Mouse (Mus musculus) ES-E14 (cell line): ENCODE measurements around the gene Flywch1. TPM values are rescaled to one million over a fixed set of nuclear protein-coding genes. Genes with fewer than 3 reads are reported as not detected.
"Not testable (repeated sequence)": the region's sequence is repeated elsewhere in the genome, so short reads cannot be mapped to it uniquely, and the experiment has no call there.

ENCODE experiments used
- DNase-seq: peaks from one replicate; pipeline ENCODE4 v3.0.0-alpha.2; 2013; ENCODE audit warnings: low read depth, low spot score
- H3K27ac ChIP-seq: 2 replicates; pipeline ENCODE4 v1.5.1; 2012; ENCODE audit warnings: low read depth, mild to moderate bottlenecking, low read length, moderate library complexity, mixed read lengths; ENCODE audit not compliant: poor library complexity, insufficient read depth, severe bottlenecking
- H3K36me3 ChIP-seq: 2 replicates; pipeline ENCODE4 v1.6.1; 2012; ENCODE audit warnings: mild to moderate bottlenecking, low read length, moderate library complexity, mixed read lengths; ENCODE audit not compliant: control insufficient read depth, poor library complexity, insufficient read depth, severe bottlenecking
- H3K4me1 ChIP-seq, 2 experiments: fragments of 150-350 bp in 1 of 2; sonication (generic) in 1 of 2; 2 replicates each; pipeline ENCODE4 v1.6.1; 2012; ENCODE audit warnings: low read length in 2 of 2, mild to moderate bottlenecking in 1 of 2, mixed read lengths in 1 of 2; ENCODE audit not compliant: control insufficient read depth in 2 of 2, insufficient read depth in 2 of 2, poor library complexity in 1 of 2
- H3K4me3 ChIP-seq, 2 experiments: fragments of 150-350 bp in 1 of 2; sonication (generic) in 1 of 2; 2 replicates each; pipeline ENCODE4 v1.5.1; 2012; ENCODE audit warnings: low read length in 2 of 2, low read depth in 1 of 2, mild to moderate bottlenecking in 1 of 2, mixed read lengths in 1 of 2; ENCODE audit not compliant: insufficient read depth in 1 of 2, poor library complexity in 1 of 2, severe bottlenecking in 1 of 2
- H3K9ac ChIP-seq: 2 replicates; pipeline ENCODE4 v1.6.1; 2012; ENCODE audit warnings: low read depth, mild to moderate bottlenecking, low read length, mixed read lengths; ENCODE audit not compliant: poor library complexity, insufficient read depth, severe bottlenecking
- H3K9me3 ChIP-seq: fragments of 150-350 bp; sonication (generic); 2 replicates; pipeline ENCODE4 v1.6.1; 2012; ENCODE audit warnings: low read depth, mild to moderate bottlenecking, low read length; ENCODE audit not compliant: control insufficient read depth, insufficient read depth
- CHD2 ChIP-seq: IDR thresholded peaks from 2 replicates; pipeline ENCODE4 v1.6.1; 2014; ENCODE audit warnings: mild to moderate bottlenecking, low read depth, low read length, inconsistent platforms
- HCFC1 ChIP-seq: IDR thresholded peaks from 2 replicates; pipeline ENCODE4 v1.6.1; 2012; ENCODE audit warnings: low read length, inconsistent platforms, borderline replicate concordance; ENCODE audit not compliant: insufficient read depth
- MAFK ChIP-seq: IDR thresholded peaks from 2 replicates; pipeline ENCODE4 v1.6.1; 2014; ENCODE audit warnings: mild to moderate bottlenecking, low read depth, low read length, inconsistent platforms; ENCODE audit not compliant: insufficient read depth
- ZC3H11A ChIP-seq: IDR thresholded peaks from 2 replicates; pipeline ENCODE4 v1.6.1; 2012; ENCODE audit warnings: low read depth, mild to moderate bottlenecking, inconsistent platforms, low read length, borderline replicate concordance
- ZNF384 ChIP-seq: IDR thresholded peaks from 2 replicates; pipeline ENCODE4 v1.6.1; 2012; ENCODE audit warnings: low read depth, low read length, inconsistent platforms
- in situ Hi-C, 2 experiments: fragments of 600-800 bp; cut with MboI; formaldehyde crosslinking; loops; one replicate each; pipeline ENCODE4 v1.15.1; 2025; ENCODE audit warnings: low sequenced_read_pairs in 2 of 2, inconsistent platforms in 1 of 2; ENCODE audit not compliant: unreplicated experiment in 2 of 2
- total RNA-seq: library from RNA; depleted of rRNA; stranded (reverse); fragments of 300-350 nt; gene quantifications from 2 replicates; pipeline ENCODE4 v1.2.3, GENCODE M21; 2012

The Flywch1 gene
- total RNA-seq, 1 experiment: 35.1 TPM

DNA sequence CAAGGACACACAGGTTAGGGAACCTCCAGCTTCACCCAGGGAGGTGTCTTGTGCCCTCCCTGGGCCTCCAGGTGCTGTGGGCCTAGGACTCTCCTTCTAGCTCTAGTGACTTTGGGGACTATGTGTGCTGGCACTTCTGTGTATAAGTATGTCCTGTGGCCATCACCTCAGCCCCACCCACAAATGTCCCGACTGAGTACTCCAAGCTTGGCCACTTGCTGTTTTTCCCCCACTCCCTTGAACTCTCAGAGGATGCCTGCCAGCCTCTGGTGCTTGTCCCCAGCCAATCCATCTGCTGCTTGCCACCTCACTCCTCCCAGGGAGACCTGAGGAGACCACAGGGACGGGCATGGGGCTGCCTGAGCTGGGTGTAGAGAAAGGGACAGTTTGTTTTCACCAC is 7.0 kb upstream of the Flywch1 start:
- Histone ChIP-seq H3K9ac (no peak overlapping the region), H3K4me3 (no peak overlapping the region), H3K9me3 (no peaks in the 10 kb centered on the region), H3K36me3 (no peaks in the 10 kb centered on the region), H3K27ac (no peak overlapping the region), H3K4me1 (peaks cover 0 to 7% of the 10 kb centered on the region in 2 experiments; a peak in 1 of 4 replicates)
- TF ChIP-seq CHD2 (no peak), ZC3H11A (no peak), MAFK (no peak), ZNF384 (no peak), HCFC1 (no peak)
- in situ Hi-C loops: no loop called here
- DNase-seq: no peak

DNA sequence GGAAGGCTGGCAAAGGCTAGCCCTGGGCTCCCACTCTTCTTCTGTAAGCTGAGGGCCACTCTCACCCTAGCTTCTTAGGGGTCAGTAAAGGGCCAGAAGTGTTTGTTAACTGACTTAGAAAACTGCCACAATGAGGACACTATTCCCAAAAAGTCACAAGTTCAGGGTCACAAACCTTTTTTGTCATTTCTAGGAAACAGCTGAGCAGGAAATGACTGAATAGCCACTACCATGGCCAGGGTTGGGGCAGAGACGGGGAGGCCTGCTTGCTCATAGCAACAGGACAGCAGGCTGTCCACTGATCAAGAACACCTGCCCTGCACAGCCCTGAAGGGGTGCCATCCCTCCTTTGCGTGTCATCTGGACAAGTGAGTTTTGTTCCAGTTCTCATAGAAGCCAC is 5.7 kb upstream of the Flywch1 start:
- no peaks in the 10 kb centered on the region for H3K36me3 ChIP-seq
- no peak overlapping the region for H3K4me3 ChIP-seq
- in situ Hi-C loops: no loop called here
- no peaks in the 10 kb centered on the region for H3K9me3 ChIP-seq
- H3K9ac ChIP-seq: no peak overlapping the region
- H3K27ac ChIP-seq: no peak overlapping the region
- no peak for DNase-seq
- TF ChIP-seq ZC3H11A (no peak), CHD2 (no peak), HCFC1 (no peak), ZNF384 (no peak), MAFK (no peak)
- H3K4me1 ChIP-seq: peaks cover 0 to 7% of the 10 kb centered on the region in 2 experiments; a peak in 1 of 4 replicates

DNA sequence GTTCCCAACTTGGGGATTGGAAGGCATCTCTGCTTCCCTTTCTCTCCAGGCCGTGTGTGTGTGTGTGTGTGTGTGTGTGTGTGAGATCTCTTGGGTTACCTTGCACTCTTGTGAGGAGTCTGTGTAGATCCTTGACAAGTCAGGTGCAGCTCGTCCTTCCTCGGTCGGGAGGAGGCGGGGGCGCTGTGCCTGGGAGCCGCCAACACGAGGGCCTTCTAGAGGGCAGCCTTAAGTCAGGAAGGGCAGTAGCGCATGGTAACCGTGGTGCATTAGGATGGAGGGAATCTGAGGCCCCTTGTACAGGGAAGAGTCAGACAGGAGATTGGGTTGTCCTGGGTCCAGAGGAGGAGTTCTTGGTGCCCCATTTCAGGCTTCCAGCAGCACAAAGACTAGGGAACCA is 4.8 kb upstream of the Flywch1 start:
- in situ Hi-C loops: no loop called here
- Histone ChIP-seq H3K4me3 (no peak overlapping the region), H3K4me1 (peaks cover 0 to 7% of the 10 kb centered on the region in 2 experiments; a peak in 1 of 4 replicates), H3K27ac (no peak overlapping the region), H3K36me3 (no peaks in the 10 kb centered on the region), H3K9me3 (no peaks in the 10 kb centered on the region), H3K9ac (no peak overlapping the region)
- no peak for TF ChIP-seq CHD2
- TF ChIP-seq ZNF384: no peak
- no peak for TF ChIP-seq ZC3H11A
- no peak for TF ChIP-seq MAFK
- no peak for DNase-seq

DNA sequence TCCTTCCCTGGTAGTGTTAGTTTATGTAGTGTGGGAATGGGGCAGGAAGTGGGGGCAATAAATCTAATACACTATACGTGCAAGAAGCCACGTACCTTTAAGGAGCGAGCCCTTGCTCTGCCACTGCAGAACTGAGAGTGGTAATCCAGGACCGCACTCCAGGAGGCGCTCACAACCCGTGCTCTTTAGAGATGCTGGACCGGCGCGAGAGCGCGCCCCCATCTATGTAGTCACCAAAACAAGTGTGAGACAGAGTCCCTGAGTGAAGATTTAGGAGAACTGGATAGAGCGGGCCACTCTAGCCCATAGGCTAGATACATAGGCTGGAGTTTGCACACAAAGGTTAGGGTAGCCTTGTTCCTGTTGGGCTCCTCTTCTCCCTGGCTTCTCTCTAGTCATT is 2.7 kb upstream of the Flywch1 start:
- 0 out of 2 replicates have a peak, but pooled peaks cover 2% of the 10 kb centered on the region for H3K36me3 ChIP-seq
- H3K9me3 ChIP-seq: no peaks in the 10 kb centered on the region
- TF ChIP-seq ZC3H11A (0 out of 2 replicates have a peak, but pooled peaks have one; percentile 22), CHD2 (no peak), ZNF384 (no peak)
- H3K27ac ChIP-seq: no peak overlapping the region
- peaks cover 2 to 6% of the 10 kb centered on the region in 2 experiments; a peak in 1 of 4 replicates for H3K4me1 ChIP-seq
- peak; percentile 65 for DNase-seq
- in situ Hi-C loops: no loop called here
- no peak overlapping the region for H3K9ac ChIP-seq
- no peak overlapping the region for H3K4me3 ChIP-seq

DNA sequence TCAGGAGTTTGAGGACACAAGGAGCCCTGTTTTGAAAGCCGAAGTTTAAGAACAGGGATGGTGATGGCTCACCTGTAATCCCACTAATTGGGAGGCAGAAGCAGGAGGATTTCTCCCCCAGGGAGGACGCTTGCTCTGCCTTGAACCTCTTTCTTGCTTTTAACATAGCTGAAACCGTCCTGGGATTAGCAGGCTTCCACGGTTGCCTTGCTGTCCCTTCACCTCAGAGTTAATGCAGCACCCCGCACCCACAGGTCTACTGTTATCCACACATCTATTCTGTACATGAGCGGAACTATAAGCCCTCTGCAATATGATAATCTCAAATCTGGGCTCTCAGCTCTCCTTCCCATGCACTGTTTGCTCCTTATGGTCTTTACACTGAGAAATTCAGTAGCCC is 2.3 kb upstream of the Flywch1 start:
- no peaks in the 10 kb centered on the region for H3K9me3 ChIP-seq
- peaks cover 2% of the 10 kb centered on the region; the same call in 1 of the 2 replicates for H3K36me3 ChIP-seq
- no peak for TF ChIP-seq ZNF384
- no peak for TF ChIP-seq HCFC1
- no peak for TF ChIP-seq MAFK
- TF ChIP-seq ZC3H11A: no peak
- TF ChIP-seq CHD2: no peak
- peaks cover 2 to 5% of the 10 kb centered on the region in 2 experiments; a peak in 1 of 4 replicates for H3K4me1 ChIP-seq
- no peak overlapping the region for H3K27ac ChIP-seq
- DNase-seq: no peak
- H3K9ac ChIP-seq: no peak overlapping the region
- in situ Hi-C loops: no loop called here
- H3K4me3 ChIP-seq: no peak overlapping the region

DNA sequence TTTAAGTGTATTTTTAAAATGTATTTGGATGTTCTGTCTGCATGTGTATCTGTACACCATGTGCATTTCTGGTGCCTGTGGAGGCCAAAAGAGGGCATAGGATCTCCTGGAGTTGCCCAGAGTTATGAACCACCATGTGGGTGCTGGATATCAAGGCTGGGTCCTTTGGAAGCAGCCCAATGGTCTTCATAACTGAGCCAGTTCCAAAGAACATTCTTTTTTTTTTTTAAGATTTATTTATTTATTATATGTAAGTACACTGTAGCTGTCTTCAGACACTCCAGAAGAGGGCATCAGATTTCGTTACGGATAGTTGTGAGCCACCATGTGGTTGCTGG is 786 bp upstream of the Flywch1 start:
- in situ Hi-C loops, H3K4me1 ChIP-seq, H3K9ac ChIP-seq, H3K27ac ChIP-seq, H3K4me3 ChIP-seq, H3K36me3 ChIP-seq, H3K9me3 ChIP-seq, DNase-seq: not testable (repeated sequence)
